8 mouse cellular contexts compared by ENCODE assay signal in the genomic region with DNA sequence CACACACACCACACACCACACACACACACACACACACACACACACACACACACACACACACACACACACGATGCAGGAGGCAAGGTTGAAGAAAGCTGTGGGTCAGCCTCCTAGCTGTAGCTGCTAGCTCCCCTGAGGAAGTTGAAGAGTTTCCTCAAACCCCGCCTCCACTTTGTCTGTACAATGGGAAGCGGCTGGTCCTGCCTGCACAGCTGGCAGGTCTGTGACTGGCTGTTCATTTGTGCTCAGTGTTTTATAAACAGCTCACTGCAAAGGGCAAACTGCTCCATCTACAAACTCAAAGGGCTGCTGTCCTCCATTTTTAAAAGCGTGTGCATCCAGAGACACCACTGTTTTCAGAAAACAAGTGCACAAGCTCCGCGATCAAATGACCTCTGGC.
DNase-seq lines count a peak whose midpoint lies in the region; ATAC-seq and TF ChIP-seq lines count a peak whose summit lies in the region.

No protein-coding gene starts in this region.

- H3K4me1 ChIP-seq in CH12.LX (ENCODE audit: control insufficient read depth in 1 of 2, insufficient read depth in 2 of 2): peaks cover 6 to 24% of the 10 kb centered on the region in 2 experiments; a peak in 3 of 4 replicates
- H3K4me1 ChIP-seq in forebrain, postnatal 0 days (ENCODE audit: insufficient read depth): no peaks in the 10 kb centered on the region

- intact Hi-C loops in heart, postnatal 25 days (cut with DNase I): no loop called here
- intact Hi-C loops in heart, postnatal 14 days (cut with DNase I): loop anchor here (10.0 kb wide), 2 partner anchors 242 to 1138 kb away; no protein-coding TSS in a partner anchor
- intact Hi-C loops in left cerebral cortex, postnatal 14 days (cut with DNase I): loop anchor here (5.0 to 10.0 kb wide), 2 partner anchors 1116 to 1298 kb away; no protein-coding TSS in a partner anchor

- no peak overlapping the region for H3K4me2 ChIP-seq in CH12.LX (ENCODE audit: insufficient read depth, low read depth, poor library complexity, severe bottlenecking)
- no peak overlapping the region for H3K4me2 ChIP-seq in forebrain, postnatal 0 days (ENCODE audit: low read depth)

- no peak overlapping the region for H3K4me3 ChIP-seq in CH12.LX (replicated peaks in 1 of 3; ENCODE audit: low read depth in 2 of 3, low read length in 2 of 3, poor library complexity in 1 of 3)
- no peak overlapping the region for H3K4me3 ChIP-seq in forebrain, postnatal 0 days (ENCODE audit: low read depth, low read length)

- H3K36me3 ChIP-seq in CH12.LX (replicated peaks in 1 of 2; ENCODE audit: control insufficient read depth in 1 of 2, insufficient read depth in 1 of 2, low read length in 1 of 2): peaks cover 0 to 17% of the 10 kb centered on the region in 2 experiments
- H3K36me3 ChIP-seq in forebrain, postnatal 0 days (ENCODE audit: insufficient read depth): peaks cover 6% of the 10 kb centered on the region

- in situ Hi-C loops in CH12.LX (cut with MboI; ENCODE audit: low pct_ligation_motif_present, low pct_unique_long_range_greater_than_20kb, low sequenced_read_pairs): loop anchor here (10.0 kb wide), 1 partner anchor 138 kb away; no protein-coding TSS in a partner anchor

- TF ChIP-seq RAD21 in CH12.LX (IDR thresholded peaks at IDR 0.05; ENCODE audit: low read depth, low read length): no peak

- TF ChIP-seq POLR2A in CH12.LX (IDR thresholded peaks at IDR 0.05; ENCODE audit: low read depth, low read length): no peak

- H3K27me3 ChIP-seq in CH12.LX (replicated peaks): no peaks in the 10 kb centered on the region
- H3K27me3 ChIP-seq in forebrain, postnatal 0 days (ENCODE audit: insufficient read depth, low read length): no peaks in the 10 kb centered on the region

- dilution Hi-C loops in CH12.LX (cut with MboI; ENCODE audit: extremely low pct_ligation_motif_present, extremely low pct_unique_long_range_greater_than_20kb, low sequenced_read_pairs): no loop called here

- H3K9ac ChIP-seq in CH12.LX (ENCODE audit: insufficient read depth, low read depth): no peak overlapping the region
- no peak overlapping the region for H3K9ac ChIP-seq in forebrain, postnatal 0 days

- peaks cover 16% of the 10 kb centered on the region for H3K9me3 ChIP-seq in CH12.LX (replicated peaks; ENCODE audit: low read length)
- no peaks in the 10 kb centered on the region for H3K9me3 ChIP-seq in forebrain, postnatal 0 days (ENCODE audit: low read length)

- TF ChIP-seq CTCF in CH12.LX (conservative IDR thresholded peaks at IDR 0.05 in 1 of 2, IDR thresholded peaks at IDR 0.05 in 1 of 2; ENCODE audit: low read depth in 2 of 2, low read length in 2 of 2): no peak
- no peak for TF ChIP-seq CTCF in forebrain, postnatal 0 days (IDR thresholded peaks at IDR 0.05; ENCODE audit: low read depth)

- no peak for TF ChIP-seq EP300 in CH12.LX (IDR thresholded peaks at IDR 0.05; ENCODE audit: low read length)

- peak; percentile 91 for DNase-seq in heart, adult 11 months
- no peak for DNase-seq in heart, postnatal 25 days (ENCODE audit: low spot score)
- peak; percentile 43 for DNase-seq in CH12.LX (ENCODE audit: extremely low read depth)
- DNase-seq in heart, postnatal 14 days: peak; percentile 27 to 52
- no peak for DNase-seq in adrenal gland, postnatal 25 days
- no peak for DNase-seq in forebrain, postnatal 0 days
- DNase-seq in left cerebral cortex, postnatal 14 days (ENCODE audit: low spot score in 2 of 2): no peak

- 27% methylated on average over 6 of the region's 6 CpGs for WGBS in forebrain, postnatal 0 days

- ATAC-seq in megakaryocyte progenitor cell, adult 5-6 weeks (replicated peaks; ENCODE audit: poor library complexity): peak; percentile 73
- ATAC-seq in forebrain, postnatal 0 days: no peak

- no peak overlapping the region for H3K27ac ChIP-seq in CH12.LX (ENCODE audit: insufficient read depth, low read depth)
- no peak overlapping the region for H3K27ac ChIP-seq in forebrain, postnatal 0 days (ENCODE audit: low read depth, low read length)

- no peaks in the 10 kb centered on the region for H3K79me2 ChIP-seq in CH12.LX (replicated peaks; ENCODE audit: control insufficient read depth, extremely low read depth, insufficient read depth, poor library complexity, severe bottlenecking)

TF ChIP-seq in CH12.LX, 34 proteins besides CTCF, POLR2A, EP300 and RAD21:
- TF ChIP-seq ZMIZ1 (IDR thresholded peaks at IDR 0.05; ENCODE audit: low read depth, low read length) (no peak), KAT2A (IDR thresholded peaks at IDR 0.05; ENCODE audit: insufficient replicate concordance, low read length) (no peak), JUN (IDR thresholded peaks at IDR 0.05; ENCODE audit: insufficient read depth, low read depth, low read length) (no peak), USF2 (conservative IDR thresholded peaks at IDR 0.05; ENCODE audit: low read depth, low read length) (no peak), SIN3A (IDR thresholded peaks at IDR 0.05; ENCODE audit: low read length) (no peak), MYC (IDR thresholded peaks at IDR 0.05; ENCODE audit: low read depth, low read length) (no peak), POLR2AphosphoS2 (IDR thresholded peaks at IDR 0.05; ENCODE audit: low read depth, low read length) (no peak), GABPA (IDR thresholded peaks at IDR 0.05; ENCODE audit: insufficient replicate concordance, low read depth, low read length) (no peak), ZNF384 (IDR thresholded peaks at IDR 0.05; ENCODE audit: low read depth, low read length) (no peak)

Comparison
In these comparisons a context has a peak if more than half of its experiments do, and no peak if none do; other contexts are left out.
1. DNase-seq: peak in heart, adult 11 months (single experiment), CH12.LX (single experiment) and heart, postnatal 14 days (2 of 2); none in heart, postnatal 25 days (single experiment), adrenal gland, postnatal 25 days (single experiment), forebrain, postnatal 0 days (single experiment) and left cerebral cortex, postnatal 14 days (0 of 2).